Mouse (Mus musculus): ENCODE data around the gene Spag7. TPM values are rescaled to one million over a fixed set of nuclear protein-coding genes. Genes with fewer than 3 reads are reported as not detected.

The Spag7 gene
- polyA plus RNA-seq, 1 experiment from 2014 or later: 155 TPM

DNA sequence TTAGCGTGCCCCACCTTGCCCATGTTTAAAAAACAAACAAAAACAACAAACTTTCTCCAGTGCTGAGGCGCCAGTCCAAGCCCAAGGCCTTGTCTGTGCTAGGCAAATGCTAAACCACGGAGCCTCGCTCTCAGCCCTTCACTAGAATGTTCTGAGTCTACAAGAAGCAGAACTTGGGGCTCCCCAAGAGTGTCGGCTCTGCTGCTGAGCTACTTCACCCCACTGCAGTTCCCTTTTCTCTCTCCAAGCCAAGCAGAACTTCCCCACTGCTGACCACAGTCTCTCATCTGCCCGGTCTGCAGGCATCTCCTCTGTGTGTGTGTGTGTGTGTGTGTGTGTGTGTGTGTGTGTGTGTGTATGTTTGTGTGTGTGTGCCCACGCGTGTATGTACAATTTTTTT, 10.7 kb upstream of the Spag7 start:
- H3K4me3 ChIP-seq (replicated peaks): no peak overlapping the region
- H3K9me3 ChIP-seq (replicated peaks): no peaks in the 10 kb centered on the region
- no peak overlapping the region for H3K9ac ChIP-seq
- no peak overlapping the region for H3K4me2 ChIP-seq (replicated peaks)
- no peak overlapping the region for H3K27ac ChIP-seq (replicated peaks)
- H3K4me1 ChIP-seq: peaks cover 5% of the 10 kb centered on the region; the same call in 1 of the 2 replicates
- 91% methylated on average over 6 of the region's 8 CpGs for WGBS
- no peaks in the 10 kb centered on the region for H3K27me3 ChIP-seq
- H3K36me3 ChIP-seq: peaks cover 70% of the 10 kb centered on the region
- ATAC-seq (ENCODE audit: insufficient number of reproducible peaks, low FRiP score, low TSS enrichment, low read depth): no peak

DNA sequence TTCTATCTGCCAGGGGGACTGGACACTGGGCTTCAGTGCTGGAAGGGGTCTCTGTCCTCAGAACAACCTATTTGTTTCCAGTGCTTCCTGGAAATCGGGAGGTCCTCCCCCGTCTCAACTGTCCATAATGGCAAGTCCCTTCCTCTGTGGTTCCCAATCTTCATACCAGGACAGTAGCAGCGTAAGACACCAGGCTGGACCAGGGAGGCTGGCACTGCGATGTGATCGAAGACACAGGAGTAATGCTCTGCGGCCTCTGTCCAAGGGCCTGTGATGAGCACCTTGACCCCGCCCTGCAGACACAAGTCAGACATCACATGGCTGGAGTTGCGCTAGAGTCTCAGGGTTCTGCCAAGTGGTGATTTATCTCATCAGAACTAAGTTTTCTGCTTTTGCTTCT, 10.1 kb upstream of the Spag7 start:
- H3K9me3 ChIP-seq (replicated peaks): no peaks in the 10 kb centered on the region
- no peak overlapping the region for H3K4me2 ChIP-seq (replicated peaks)
- no peak overlapping the region for H3K9ac ChIP-seq
- H3K27ac ChIP-seq (replicated peaks): no peak overlapping the region
- no peak for ATAC-seq (ENCODE audit: insufficient number of reproducible peaks, low FRiP score, low TSS enrichment, low read depth)
- H3K4me3 ChIP-seq (replicated peaks): no peak overlapping the region
- H3K36me3 ChIP-seq: peaks cover 68% of the 10 kb centered on the region
- peaks cover 5% of the 10 kb centered on the region; the same call in 1 of the 2 replicates for H3K4me1 ChIP-seq
- 92% methylated on average over 8 of the region's 8 CpGs for WGBS
- H3K27me3 ChIP-seq: no peaks in the 10 kb centered on the region

DNA sequence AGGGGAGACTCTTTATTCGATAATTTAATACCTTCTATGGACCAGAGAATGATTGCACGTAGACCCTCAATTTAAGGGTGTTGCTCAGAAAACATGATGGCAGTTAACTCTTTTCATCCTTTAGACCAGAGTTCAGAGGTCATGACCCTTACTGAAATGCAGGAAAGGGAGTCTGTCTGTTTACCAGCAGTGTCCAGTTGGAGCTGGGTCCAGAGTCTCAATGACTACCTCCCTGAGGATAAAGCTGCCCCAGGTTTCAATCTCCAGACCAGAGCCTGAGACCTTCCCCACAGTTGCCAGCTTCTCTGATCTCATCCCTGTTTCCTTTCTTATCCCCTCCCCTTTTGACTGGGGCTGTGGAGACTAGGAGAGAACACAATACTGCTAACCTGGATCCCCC, 9.4 kb upstream of the Spag7 start:
- H3K9me3 ChIP-seq (replicated peaks): no peaks in the 10 kb centered on the region
- peaks cover 68% of the 10 kb centered on the region for H3K36me3 ChIP-seq
- 59% methylated on average over 2 of the region's 2 CpGs for WGBS
- ATAC-seq (ENCODE audit: insufficient number of reproducible peaks, low FRiP score, low TSS enrichment, low read depth): no peak
- no peaks in the 10 kb centered on the region for H3K27me3 ChIP-seq
- H3K4me2 ChIP-seq (replicated peaks): no peak overlapping the region
- no peak overlapping the region for H3K4me3 ChIP-seq (replicated peaks)
- H3K27ac ChIP-seq (replicated peaks): no peak overlapping the region
- no peak overlapping the region for H3K9ac ChIP-seq
- peaks cover 5% of the 10 kb centered on the region; the same call in 1 of the 2 replicates for H3K4me1 ChIP-seq

DNA sequence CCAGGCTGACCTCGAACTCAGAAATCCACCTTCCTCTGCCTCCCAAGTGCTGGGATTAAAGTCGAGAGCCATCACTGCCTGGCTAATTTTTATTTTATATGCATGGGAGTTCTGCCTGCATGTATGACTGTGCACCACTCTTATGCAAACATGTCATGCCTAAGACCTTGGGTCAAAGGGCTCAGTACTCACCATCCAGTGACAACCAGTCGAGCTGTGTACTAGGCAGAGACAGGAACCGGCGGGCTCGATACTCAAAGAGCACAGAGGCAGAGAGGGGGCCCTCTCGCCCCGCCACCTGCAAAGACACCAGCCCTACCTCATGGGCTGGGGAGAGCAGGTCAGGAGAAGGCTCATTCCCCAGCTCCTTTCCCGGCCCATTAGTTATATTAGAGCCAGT, 8.9 kb upstream of the Spag7 start:
- Histone ChIP-seq H3K4me1 (peaks cover 5% of the 10 kb centered on the region; the same call in 1 of the 2 replicates), H3K27ac (replicated peaks) (no peak overlapping the region), H3K36me3 (peaks cover 65% of the 10 kb centered on the region), H3K4me2 (replicated peaks) (no peak overlapping the region), H3K27me3 (no peaks in the 10 kb centered on the region), H3K4me3 (replicated peaks) (no peak overlapping the region), H3K9me3 (replicated peaks) (no peaks in the 10 kb centered on the region), H3K9ac (no peak overlapping the region)
- 73% methylated on average over 9 of the region's 9 CpGs for WGBS
- ATAC-seq (ENCODE audit: insufficient number of reproducible peaks, low FRiP score, low TSS enrichment, low read depth): no peak

DNA sequence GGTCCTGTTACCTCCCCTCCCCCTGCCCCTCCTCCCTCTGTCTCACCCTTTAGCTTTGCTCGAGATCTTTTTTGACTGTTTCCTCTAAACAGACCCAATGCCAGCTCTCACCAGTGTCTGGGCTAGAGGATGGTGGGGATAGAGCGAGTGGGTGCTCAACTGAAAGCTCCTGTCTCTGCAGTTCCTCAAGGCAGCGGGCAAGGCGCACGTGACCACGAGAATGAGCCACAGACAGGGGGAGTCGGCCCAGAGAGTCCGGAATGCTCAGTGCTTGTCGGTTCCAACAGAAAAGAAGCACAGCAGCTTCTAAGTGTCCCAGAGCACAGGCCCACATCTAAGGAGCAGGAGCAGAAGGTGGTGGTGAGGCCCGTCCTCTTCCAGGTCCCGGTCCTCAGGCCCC, 5.3 kb upstream of the Spag7 start:
- Histone ChIP-seq H3K9me3 (replicated peaks) (no peaks in the 10 kb centered on the region), H3K36me3 (peaks cover 55% of the 10 kb centered on the region)

DNA sequence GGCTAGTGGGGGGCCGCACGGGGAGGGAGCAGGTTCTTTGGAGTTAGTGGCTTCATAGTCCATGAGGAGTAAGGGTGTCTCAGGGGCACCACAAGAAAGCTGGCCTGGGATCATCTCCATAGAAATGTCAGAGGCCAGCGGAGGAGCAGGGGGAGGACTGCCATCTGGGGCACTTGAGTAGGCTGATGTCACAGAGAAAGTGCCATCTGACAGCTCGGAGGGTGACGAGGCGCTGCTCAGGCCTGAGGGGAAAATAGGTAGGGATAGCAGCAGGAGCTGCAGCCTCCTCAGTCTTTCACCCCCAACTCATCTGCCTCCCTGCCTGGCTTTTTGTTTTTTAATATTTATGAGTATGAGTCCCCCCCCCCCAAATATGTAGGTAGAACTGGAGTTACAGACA, 4.8 kb upstream of the Spag7 start:
- H3K9me3 ChIP-seq (replicated peaks): no peaks in the 10 kb centered on the region
- no peak overlapping the region for H3K4me3 ChIP-seq (replicated peaks)
- H3K9ac ChIP-seq: no peak overlapping the region
- H3K4me2 ChIP-seq (replicated peaks): no peak overlapping the region
- no peaks in the 10 kb centered on the region for H3K27me3 ChIP-seq
- no peak overlapping the region for H3K27ac ChIP-seq (replicated peaks)
- H3K36me3 ChIP-seq: peaks cover 50% of the 10 kb centered on the region
- H3K4me1 ChIP-seq: peaks cover 18% of the 10 kb centered on the region
- ATAC-seq (ENCODE audit: insufficient number of reproducible peaks, low FRiP score, low TSS enrichment, low read depth): no peak
- 79% methylated on average over 6 of the region's 6 CpGs for WGBS

More for the DNA sequence above, 5.3 kb upstream of the Spag7 start:
- Histone ChIP-seq H3K9ac (no peak overlapping the region), H3K27ac (replicated peaks) (no peak overlapping the region), H3K4me1 (peaks cover 18% of the 10 kb centered on the region), H3K27me3 (no peaks in the 10 kb centered on the region), H3K4me3 (replicated peaks) (no peak overlapping the region), H3K4me2 (replicated peaks) (no peak overlapping the region)
- ATAC-seq (ENCODE audit: insufficient number of reproducible peaks, low FRiP score, low TSS enrichment, low read depth): no peak
- 62% methylated on average over 11 of the region's 11 CpGs for WGBS

DNA sequence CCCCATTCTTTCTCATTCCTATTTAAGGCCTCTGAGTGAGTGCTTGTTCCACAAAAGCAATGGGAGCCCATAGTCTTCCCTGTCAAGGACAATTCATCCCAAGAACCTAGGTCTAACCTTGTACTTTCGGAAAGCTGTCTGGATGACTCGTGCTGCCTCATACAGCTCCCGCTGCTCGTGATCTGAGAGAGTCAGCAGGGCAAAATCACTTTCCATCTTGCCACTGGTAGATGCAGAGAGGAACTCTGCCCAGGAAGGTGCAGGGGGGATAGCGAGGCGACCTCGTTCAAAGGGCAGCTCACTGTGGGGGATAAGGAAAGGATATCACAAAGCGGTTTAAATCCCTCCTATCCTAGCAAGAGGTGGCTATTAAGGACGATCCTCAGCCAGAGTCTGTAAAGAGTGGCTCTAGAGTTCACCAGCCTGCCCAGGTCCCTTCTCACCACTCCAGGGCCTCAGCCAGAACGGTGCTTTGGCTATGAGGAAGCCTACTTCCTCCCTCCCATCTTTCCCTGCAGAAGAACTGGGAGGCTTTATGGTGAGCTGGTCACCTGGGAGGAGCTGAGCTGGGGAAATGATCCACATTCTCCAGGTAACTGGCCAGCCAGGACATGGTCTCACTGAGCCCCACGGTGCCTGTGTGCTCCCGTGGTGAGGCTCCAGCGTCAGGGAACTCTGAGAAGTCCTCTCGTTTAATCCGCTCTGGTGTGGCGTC, 2.3 kb upstream of the Spag7 start:
- no peak overlapping the region for H3K27ac ChIP-seq (replicated peaks)
- no peak overlapping the region for H3K4me3 ChIP-seq (replicated peaks)
- no peak overlapping the region for H3K9ac ChIP-seq
- no peak for ATAC-seq (ENCODE audit: insufficient number of reproducible peaks, low FRiP score, low TSS enrichment, low read depth)
- 87% methylated on average over 16 of the region's 16 CpGs for WGBS
- peak overlapping the region; percentile 86 for H3K4me2 ChIP-seq (replicated peaks)
- no peaks in the 10 kb centered on the region for H3K9me3 ChIP-seq (replicated peaks)
- H3K4me1 ChIP-seq: peaks cover 36% of the 10 kb centered on the region
- peaks cover 41% of the 10 kb centered on the region for H3K36me3 ChIP-seq
- H3K27me3 ChIP-seq: no peaks in the 10 kb centered on the region

DNA sequence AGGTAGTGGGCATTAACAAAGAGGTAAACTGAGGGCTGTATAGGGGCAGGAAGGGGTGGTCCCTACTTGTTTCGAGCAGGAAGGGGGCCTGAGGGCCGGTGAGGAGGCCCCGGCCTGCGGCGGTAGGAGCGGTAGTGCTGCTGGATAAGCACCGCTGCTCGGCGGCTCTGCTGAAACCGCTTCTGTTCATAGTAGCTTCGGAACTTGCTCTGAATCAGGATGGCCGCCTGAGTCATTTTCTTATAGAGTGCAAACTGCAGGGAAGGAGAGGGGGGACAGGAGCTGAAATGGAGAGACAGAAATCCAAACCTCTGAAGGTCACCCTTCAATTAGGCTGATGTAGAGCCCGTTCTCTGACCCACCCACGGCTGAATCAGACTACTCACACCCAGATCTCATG, 1.3 kb upstream of the Spag7 start:
- Histone ChIP-seq H3K27ac (replicated peaks) (peak overlapping the region; percentile 100), H3K36me3 (peaks cover 36% of the 10 kb centered on the region), H3K9ac (peak overlapping the region; percentile 68), H3K27me3 (no peaks in the 10 kb centered on the region), H3K4me3 (replicated peaks) (peak overlapping the region; percentile 73), H3K9me3 (replicated peaks) (no peaks in the 10 kb centered on the region), H3K4me2 (replicated peaks) (peak overlapping the region; percentile 86), H3K4me1 (peaks cover 36% of the 10 kb centered on the region)
- ATAC-seq (ENCODE audit: insufficient number of reproducible peaks, low FRiP score, low TSS enrichment, low read depth): no peak
- 43% methylated on average over 14 of the region's 14 CpGs for WGBS

DNA sequence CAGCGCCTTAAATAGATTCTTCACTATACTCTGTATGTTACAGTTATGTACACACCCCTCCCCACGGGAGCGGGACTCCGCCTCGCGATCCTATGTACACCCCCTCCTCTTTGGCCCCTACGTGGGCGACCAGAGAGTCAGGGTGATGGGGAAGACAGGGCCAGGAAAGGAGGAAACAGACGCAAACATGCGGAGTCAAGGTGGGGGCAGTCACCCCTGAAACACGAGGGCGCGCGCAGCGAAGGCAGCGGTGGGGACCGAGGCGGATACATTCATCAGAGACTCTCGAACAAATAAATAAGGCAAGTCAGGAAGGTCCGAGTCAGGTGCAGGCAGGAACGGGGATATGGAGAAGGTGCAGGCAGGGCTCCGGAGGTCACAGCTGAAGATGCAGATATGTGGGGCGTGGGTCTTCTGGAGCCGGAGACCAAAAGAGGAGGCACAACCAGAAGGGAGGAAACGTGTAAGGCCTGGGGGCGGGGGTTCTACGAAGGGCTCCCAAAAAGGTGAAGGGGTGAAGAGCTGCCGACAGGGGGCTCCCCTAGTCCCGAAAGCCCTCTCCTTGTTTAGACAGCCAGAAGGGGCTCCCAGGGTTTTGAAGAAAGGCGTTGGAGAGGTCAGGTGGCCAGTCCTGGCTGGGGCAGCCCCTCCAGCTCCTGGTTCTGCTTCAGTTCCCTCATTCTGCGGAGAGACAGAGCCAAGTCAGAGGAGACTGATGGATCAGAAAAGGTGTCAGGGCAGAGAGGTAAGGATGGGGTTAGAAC, 548 bp upstream of the Spag7 start:
- Histone ChIP-seq H3K4me2 (replicated peaks) (peak overlapping the region; percentile 86), H3K9me3 (replicated peaks) (no peaks in the 10 kb centered on the region), H3K36me3 (peaks cover 40% of the 10 kb centered on the region), H3K27me3 (no peaks in the 10 kb centered on the region), H3K4me1 (peaks cover 36% of the 10 kb centered on the region), H3K9ac (peak overlapping the region; percentile 68), H3K27ac (replicated peaks) (peak overlapping the region; percentile 100), H3K4me3 (replicated peaks) (peak overlapping the region; percentile 73)
- under 1% methylated on average over 31 of the region's 31 CpGs for WGBS
- ATAC-seq (ENCODE audit: insufficient number of reproducible peaks, low FRiP score, low TSS enrichment, low read depth): peak; percentile 25

DNA sequence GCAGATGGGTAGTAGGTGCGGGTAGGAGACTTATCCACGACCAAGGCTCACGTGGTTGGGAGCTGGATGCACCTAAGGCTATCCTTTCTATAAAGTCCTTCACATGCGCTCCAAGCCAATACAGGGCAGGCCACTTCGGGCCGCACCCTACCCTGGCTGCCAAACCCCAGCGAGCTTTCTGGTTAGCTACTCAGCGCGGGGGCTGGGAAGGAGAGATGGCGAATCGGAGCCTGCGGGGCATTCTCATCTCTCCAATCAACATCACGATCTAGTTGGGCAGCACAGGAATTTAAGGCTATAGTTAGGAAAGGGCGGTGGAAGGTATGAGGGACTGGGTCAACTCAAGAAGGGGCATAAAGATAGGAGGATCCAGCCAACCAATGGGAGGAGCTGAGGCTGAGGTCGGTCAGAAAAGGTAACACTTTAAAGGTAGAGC, 863 bp downstream of the Spag7 start:
- H3K9me3 ChIP-seq (replicated peaks): no peaks in the 10 kb centered on the region
- under 1% methylated on average over 15 of the region's 15 CpGs for WGBS
- peak overlapping the region; percentile 50 for H3K9ac ChIP-seq
- ATAC-seq (ENCODE audit: insufficient number of reproducible peaks, low FRiP score, low TSS enrichment, low read depth): peak; percentile 63
- H3K27me3 ChIP-seq: no peaks in the 10 kb centered on the region
- H3K4me3 ChIP-seq (replicated peaks): peak overlapping the region; percentile 73
- H3K4me2 ChIP-seq (replicated peaks): peak overlapping the region; percentile 86
- peaks cover 41% of the 10 kb centered on the region for H3K36me3 ChIP-seq
- peak overlapping the region; percentile 100 for H3K27ac ChIP-seq (replicated peaks)
- H3K4me1 ChIP-seq: peaks cover 36% of the 10 kb centered on the region

DNA sequence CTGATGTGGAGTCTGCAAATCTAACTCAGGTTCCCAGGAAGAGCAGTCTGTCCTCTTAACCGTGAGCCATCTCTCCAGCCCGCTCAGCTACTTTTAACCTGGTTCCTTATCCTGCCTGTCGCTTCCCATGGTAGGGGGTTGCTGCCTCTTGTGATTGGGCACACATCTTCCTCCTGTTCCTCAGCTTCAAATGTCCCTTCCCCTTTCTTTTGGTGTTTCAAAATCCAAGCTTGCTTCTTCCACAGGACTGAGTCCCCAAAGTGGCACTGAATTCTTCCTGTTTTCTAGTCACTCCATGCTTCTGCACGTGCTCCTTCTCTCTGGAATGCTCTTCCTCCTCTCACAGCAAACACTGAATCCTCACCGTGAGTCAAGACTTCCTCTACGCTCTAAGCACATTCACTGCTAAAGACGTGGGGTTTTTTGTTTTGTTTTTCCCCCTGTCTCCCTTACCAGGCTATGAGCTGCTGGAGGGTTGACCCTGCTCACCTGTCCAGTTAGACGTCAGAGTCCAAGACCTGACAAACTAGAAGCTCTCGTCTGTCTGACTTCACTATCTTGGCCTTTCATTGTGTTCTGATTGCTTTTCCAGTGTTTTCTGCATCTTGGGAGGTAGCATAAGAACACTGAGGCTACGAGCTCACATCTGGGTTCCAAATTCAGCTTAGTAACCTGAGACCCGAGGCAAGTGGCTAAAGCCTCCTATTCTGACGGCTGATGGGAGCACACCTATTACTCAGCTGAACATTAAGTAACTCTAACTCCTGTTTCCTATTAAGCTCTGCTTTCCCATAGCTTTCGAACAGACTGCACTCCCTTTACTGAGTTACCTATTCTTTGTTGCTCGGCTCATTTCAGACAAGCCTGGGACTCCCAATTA, 1.7 kb downstream of the Spag7 start:
- Histone ChIP-seq H3K9me3 (replicated peaks) (no peaks in the 10 kb centered on the region), H3K36me3 (peaks cover 45% of the 10 kb centered on the region), H3K9ac (peak overlapping the region; percentile 50; the same call in 1 of the 2 replicates), H3K27me3 (no peaks in the 10 kb centered on the region), H3K4me3 (replicated peaks) (peak overlapping the region; percentile 73), H3K27ac (replicated peaks) (peak overlapping the region; percentile 100), H3K4me2 (replicated peaks) (peak overlapping the region; percentile 86), H3K4me1 (peaks cover 36% of the 10 kb centered on the region)
- ATAC-seq (ENCODE audit: insufficient number of reproducible peaks, low FRiP score, low TSS enrichment, low read depth): no peak
- 44% methylated on average over 14 of the region's 14 CpGs for WGBS

Data from embryonic facial prominence, embryonic 15.5 days (tissue).